Mouse (Mus musculus): Measurements from ENCODE around the gene Aga. TPM values are rescaled to one million over a fixed set of nuclear protein-coding genes. Genes with fewer than 3 reads are reported as not detected.
A peak's percentile ranks its signal among the peaks of the same experiment; 100 is the strongest.
"Not testable (repeated sequence)": the region's sequence is repeated elsewhere in the genome, so short reads cannot be mapped to it uniquely, and the experiment has no call there.

Gene Aga
- 14.6 and 17.1 TPM in 2 replicates for polyA plus RNA-seq (2014; fragmentation: Nextera tagmentation; extraction: Ambion mirVana)

- DNase-seq (ENCODE audit: low spot score), result peak; percentile 88
- Histone ChIP-seq H3K4me2 (replicated peaks) (peak within 1 kb of the TSS; percentile 82), H3K9me3 (ENCODE audit: control insufficient read depth, low read length) (no peaks in the 10 kb centered on the region), H3K4me1 (replicated peaks; ENCODE audit: control insufficient read depth, insufficient read depth, low read length) (no peaks in the 10 kb centered on the region), H3K27ac (peak within 1 kb of the TSS; percentile 56), H3K27me3 (ENCODE audit: control insufficient read depth, insufficient read depth, low read length) (no peaks in the 10 kb centered on the region), H3K9ac (peak within 1 kb of the TSS; percentile 76), H3K4me3 (replicated peaks; ENCODE audit: low read length) (peak within 1 kb of the TSS; percentile 45), H3K36me3 (replicated peaks; ENCODE audit: control insufficient read depth, insufficient read depth) (no peaks in the 10 kb centered on the region)
- peak; percentile 99 for ATAC-seq (ENCODE audit: low FRiP score)
- WGBS, result under 1% methylated on average over 24 of the region's 24 CpGs
Measured at GRCm38 (mm10) chr8:53511551-53512127, at the start of gene Aga. Gene Aga (plus strand): TSS chr8:53511727.

DNA sequence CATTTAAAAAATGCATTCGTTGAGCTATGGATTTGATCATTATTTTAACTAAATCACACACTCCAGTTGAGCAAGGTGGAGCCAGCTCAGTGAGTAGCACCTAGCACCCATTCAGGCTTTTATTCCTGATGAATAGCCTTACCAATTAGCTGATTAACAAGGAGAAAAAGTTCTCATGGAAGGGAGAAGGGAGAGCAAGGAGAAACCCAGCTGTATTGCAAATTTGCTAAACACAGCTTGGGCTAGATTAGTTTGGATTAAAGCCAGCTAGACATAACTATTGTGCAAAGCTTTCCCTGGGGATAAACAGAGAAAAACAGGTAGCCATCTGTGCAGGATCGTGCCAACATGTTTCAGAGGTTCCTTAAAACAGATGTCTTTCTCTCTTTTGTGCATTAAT, 22.5 kb upstream of the Aga start:
- H3K9me3 ChIP-seq (ENCODE audit: control insufficient read depth, low read length), result 0 out of 2 replicates have a peak, but pooled peaks cover 5% of the 10 kb centered on the region
- no peak for ATAC-seq (ENCODE audit: low FRiP score)

GRCm38 (mm10) chr8:53496216-53496615, 15.3 kb upstream of the Aga start:
- ATAC-seq (ENCODE audit: low FRiP score) (no peak), DNase-seq (ENCODE audit: low spot score) (no peak)
- 0 out of 2 replicates have a peak, but pooled peaks cover 5% of the 10 kb centered on the region for H3K9me3 ChIP-seq (ENCODE audit: control insufficient read depth, low read length)
- H3K27ac ChIP-seq, result no peak overlapping the region
- H3K4me2 ChIP-seq (replicated peaks), result no peak overlapping the region
- H3K27me3 ChIP-seq (ENCODE audit: control insufficient read depth, insufficient read depth, low read length), result no peaks in the 10 kb centered on the region
- WGBS, result 89% methylated on average over 1 of the region's 1 CpGs
- H3K36me3 ChIP-seq (replicated peaks; ENCODE audit: control insufficient read depth, insufficient read depth), result no peaks in the 10 kb centered on the region
- no peaks in the 10 kb centered on the region for H3K4me1 ChIP-seq (replicated peaks; ENCODE audit: control insufficient read depth, insufficient read depth, low read length)
- H3K4me3 ChIP-seq (replicated peaks; ENCODE audit: low read length), result no peak overlapping the region
- no peak overlapping the region for H3K9ac ChIP-seq

More for the DNA sequence above, 22.5 kb upstream of the Aga start:
- H3K4me1 ChIP-seq (replicated peaks; ENCODE audit: control insufficient read depth, insufficient read depth, low read length), result no peaks in the 10 kb centered on the region
- DNase-seq (ENCODE audit: low spot score), result peak; percentile 46
- H3K4me3 ChIP-seq (replicated peaks; ENCODE audit: low read length), result no peak overlapping the region
- H3K4me2 ChIP-seq (replicated peaks), result no peak overlapping the region
- 60% methylated on average over 2 of the region's 2 CpGs for WGBS
- H3K27ac ChIP-seq, result no peak overlapping the region
- H3K9ac ChIP-seq, result no peak overlapping the region
- no peaks in the 10 kb centered on the region for H3K27me3 ChIP-seq (ENCODE audit: control insufficient read depth, insufficient read depth, low read length)
- H3K36me3 ChIP-seq (replicated peaks; ENCODE audit: control insufficient read depth, insufficient read depth), result no peaks in the 10 kb centered on the region

- H3K4me2 ChIP-seq (replicated peaks), result no peak overlapping the region
- 53% methylated on average over 3 of the region's 3 CpGs for WGBS
- no peak overlapping the region for H3K27ac ChIP-seq
- peak; percentile 74 for ATAC-seq (ENCODE audit: low FRiP score)
- H3K27me3 ChIP-seq (ENCODE audit: control insufficient read depth, insufficient read depth, low read length), result no peaks in the 10 kb centered on the region
- no peaks in the 10 kb centered on the region for H3K4me1 ChIP-seq (replicated peaks; ENCODE audit: control insufficient read depth, insufficient read depth, low read length)
- no peak overlapping the region for H3K4me3 ChIP-seq (replicated peaks; ENCODE audit: low read length)
- no peak overlapping the region for H3K9ac ChIP-seq
- H3K36me3 ChIP-seq (replicated peaks; ENCODE audit: control insufficient read depth, insufficient read depth), result no peaks in the 10 kb centered on the region
- 0 out of 2 replicates have a peak, but pooled peaks cover 5% of the 10 kb centered on the region for H3K9me3 ChIP-seq (ENCODE audit: control insufficient read depth, low read length)
- DNase-seq (ENCODE audit: low spot score), result no peak
Measured at GRCm38 (mm10) chr8:53496885-53497326, 14.6 kb upstream of the Aga start.

- H3K27me3 ChIP-seq (ENCODE audit: control insufficient read depth, insufficient read depth, low read length); H3K36me3 ChIP-seq (replicated peaks; ENCODE audit: control insufficient read depth, insufficient read depth); H3K9me3 ChIP-seq (ENCODE audit: control insufficient read depth, low read length); ATAC-seq (ENCODE audit: low FRiP score); H3K4me1 ChIP-seq (replicated peaks; ENCODE audit: control insufficient read depth, insufficient read depth, low read length); H3K27ac ChIP-seq; H3K9ac ChIP-seq; DNase-seq (ENCODE audit: low spot score); H3K4me2 ChIP-seq (replicated peaks); H3K4me3 ChIP-seq (replicated peaks; ENCODE audit: low read length): not testable (repeated sequence)
- WGBS, result 56% methylated on average over 3 of the region's 3 CpGs
Measured at GRCm38 (mm10) chr8:53538049-53538448, 26.5 kb downstream of the Aga start.

- DNase-seq (ENCODE audit: low spot score), result no peak
- H3K4me1 ChIP-seq (replicated peaks; ENCODE audit: control insufficient read depth, insufficient read depth, low read length), result no peaks in the 10 kb centered on the region
- no peak overlapping the region for H3K9ac ChIP-seq
- H3K4me3 ChIP-seq (replicated peaks; ENCODE audit: low read length), result no peak overlapping the region
- H3K27me3 ChIP-seq (ENCODE audit: control insufficient read depth, insufficient read depth, low read length), result no peaks in the 10 kb centered on the region
- no peaks in the 10 kb centered on the region for H3K9me3 ChIP-seq (ENCODE audit: control insufficient read depth, low read length)
- no peak for ATAC-seq (ENCODE audit: low FRiP score)
- 67% methylated on average over 2 of the region's 2 CpGs for WGBS
- H3K27ac ChIP-seq, result no peak overlapping the region
- no peaks in the 10 kb centered on the region for H3K36me3 ChIP-seq (replicated peaks; ENCODE audit: control insufficient read depth, insufficient read depth)
- no peak overlapping the region for H3K4me2 ChIP-seq (replicated peaks)
Measured at GRCm38 (mm10) chr8:53539585-53539984, 28.1 kb downstream of the Aga start.

GRCm38 (mm10) chr8:53562441-53563040, 51.0 kb downstream of the Aga start:
- no peaks in the 10 kb centered on the region for H3K9me3 ChIP-seq (ENCODE audit: control insufficient read depth, low read length)
- no peaks in the 10 kb centered on the region for H3K4me1 ChIP-seq (replicated peaks; ENCODE audit: control insufficient read depth, insufficient read depth, low read length)
- H3K27ac ChIP-seq, result no peak overlapping the region
- no peak overlapping the region for H3K4me2 ChIP-seq (replicated peaks)
- no peaks in the 10 kb centered on the region for H3K36me3 ChIP-seq (replicated peaks; ENCODE audit: control insufficient read depth, insufficient read depth)
- ATAC-seq (ENCODE audit: low FRiP score) (no peak), DNase-seq (ENCODE audit: low spot score) (no peak)
- no peak overlapping the region for H3K9ac ChIP-seq
- 52% methylated on average over 10 of the region's 10 CpGs for WGBS
- no peak overlapping the region for H3K4me3 ChIP-seq (replicated peaks; ENCODE audit: low read length)
- no peaks in the 10 kb centered on the region for H3K27me3 ChIP-seq (ENCODE audit: control insufficient read depth, insufficient read depth, low read length)

- ATAC-seq (ENCODE audit: low FRiP score), result no peak
- no peaks in the 10 kb centered on the region for H3K36me3 ChIP-seq (replicated peaks; ENCODE audit: control insufficient read depth, insufficient read depth)
- H3K4me1 ChIP-seq (replicated peaks; ENCODE audit: control insufficient read depth, insufficient read depth, low read length), result no peaks in the 10 kb centered on the region
- WGBS, result 87% methylated on average over 6 of the region's 6 CpGs
- H3K27me3 ChIP-seq (ENCODE audit: control insufficient read depth, insufficient read depth, low read length), result no peaks in the 10 kb centered on the region
- H3K9me3 ChIP-seq (ENCODE audit: control insufficient read depth, low read length), result no peaks in the 10 kb centered on the region
- H3K4me3 ChIP-seq (replicated peaks; ENCODE audit: low read length), result no peak overlapping the region
- no peak overlapping the region for H3K9ac ChIP-seq
- no peak overlapping the region for H3K27ac ChIP-seq
- no peak overlapping the region for H3K4me2 ChIP-seq (replicated peaks)
- no peak for DNase-seq (ENCODE audit: low spot score)
Measured at GRCm38 (mm10) chr8:53566223-53566622, 54.7 kb downstream of the Aga start.
